Mouse (Mus musculus) kidney, adult 2 months (tissue): ENCODE data around the gene Tnfrsf13c. TPM values are rescaled to one million over a fixed set of nuclear protein-coding genes. Genes with fewer than 3 reads are reported as not detected.
A peak's percentile ranks its signal among the peaks of the same experiment; 100 is the strongest.

ENCODE experiments used
- DNase-seq: peaks from one replicate; pipeline ENCODE4 v3.0.0; 2021
- H3K27ac ChIP-seq: fragments of 200-500 bp; 2 replicates; pipeline ENCODE4 v1.5.1; 2012; ENCODE audit warnings: low read depth, low read length, control low read depth, inconsistent platforms; ENCODE audit not compliant: insufficient read depth
- H3K27me3 ChIP-seq: fragments of 200-500 bp; replicated peaks from 2 replicates; pipeline ENCODE4 v1.6.1; 2012; ENCODE audit warnings: mild to moderate bottlenecking, moderate library complexity, low read length, inconsistent platforms; ENCODE audit not compliant: control insufficient read depth, insufficient read depth
- H3K36me3 ChIP-seq: fragments of 200-500 bp; 2 replicates; pipeline ENCODE4 v1.6.1; 2012; ENCODE audit warnings: mild to moderate bottlenecking, moderate library complexity, low read length, inconsistent platforms; ENCODE audit not compliant: control insufficient read depth, insufficient read depth
- H3K4me1 ChIP-seq: fragments of 200-500 bp; 2 replicates; pipeline ENCODE4 v1.6.1; 2011; ENCODE audit warnings: low read length; ENCODE audit not compliant: control insufficient read depth, insufficient read depth
- H3K4me3 ChIP-seq: fragments of 200-500 bp; 2 replicates; pipeline ENCODE4 v1.5.1; 2011; ENCODE audit warnings: mild to moderate bottlenecking, low read depth, low read length, control low read depth; ENCODE audit not compliant: insufficient read depth
- CTCF ChIP-seq: fragments of 200-500 bp; conservative IDR thresholded peaks from 2 replicates; pipeline ENCODE4 v1.5.1; 2011; ENCODE audit warnings: low read depth, mild to moderate bottlenecking, control low read depth, low read length, moderate library complexity, mixed read lengths; ENCODE audit not compliant: insufficient read depth, insufficient read length
- POLR2A ChIP-seq: fragments of 200-500 bp; IDR thresholded peaks from one replicate; pipeline ENCODE4 v1.6.1; 2011; ENCODE audit warnings: low read depth, low read length, control low read depth
- WGBS: fragments of 180-500 bp; shearing (Covaris S2); methylation state at CpG from one replicate; pipeline ENCODE4 v1.1.7; 2018; 5-methylcytosine and 5-hydroxymethylcytosine counted together
- polyA plus RNA-seq: library from polyadenylated mRNA; depleted of rRNA; stranded (reverse); fragments of >200 nt; gene quantifications from 2 replicates; pipeline ENCODE4 v1.2.3, GENCODE M21; 2012

The Tnfrsf13c gene
- polyA plus RNA-seq, 1 experiment = 3.5 TPM

- WGBS = 74% methylated on average over 3 of the region's 3 CpGs
- H3K27ac ChIP-seq = no peak overlapping the region
- no peaks in the 10 kb centered on the region for H3K27me3 ChIP-seq
- no peaks in the 10 kb centered on the region; the same call in 1 of the 2 replicates for H3K4me1 ChIP-seq
- DNase-seq = no peak
- TF ChIP-seq CTCF (no peak), POLR2A (no peak)
- H3K4me3 ChIP-seq = no peak overlapping the region
- H3K36me3 ChIP-seq = no peaks in the 10 kb centered on the region
These were observed 19.1 kb upstream of the Tnfrsf13c start for GRCm38 (mm10) chr15:82243311-82243710.

GRCm38 (mm10) chr15:82236565-82236964 is 12.4 kb upstream of the Tnfrsf13c start:
- 12% methylated on average over 5 of the region's 5 CpGs for WGBS
- peak; percentile 85 for DNase-seq
- no peak overlapping the region for H3K4me3 ChIP-seq

GRCm38 (mm10) chr15:82235661-82236060 is 11.5 kb upstream of the Tnfrsf13c start:
- 88% methylated on average over 10 of the region's 10 CpGs for WGBS
- H3K36me3 ChIP-seq = no peaks in the 10 kb centered on the region
- H3K4me1 ChIP-seq = no peaks in the 10 kb centered on the region
- no peak for DNase-seq
- H3K4me3 ChIP-seq = no peak overlapping the region
- H3K27me3 ChIP-seq = no peaks in the 10 kb centered on the region
- H3K27ac ChIP-seq = no peak overlapping the region
- TF ChIP-seq POLR2A (no peak), CTCF (no peak)

More at GRCm38 (mm10) chr15:82236565-82236964, 12.4 kb upstream of the Tnfrsf13c start:
- Histone ChIP-seq H3K27me3 (no peaks in the 10 kb centered on the region), H3K4me1 (no peaks in the 10 kb centered on the region), H3K27ac (no peak overlapping the region), H3K36me3 (no peaks in the 10 kb centered on the region)
- TF ChIP-seq CTCF (peak; percentile 98), POLR2A (no peak)

GRCm38 (mm10) chr15:82232651-82233050 is 8.5 kb upstream of the Tnfrsf13c start:
- Histone ChIP-seq H3K27ac (no peak overlapping the region), H3K4me1 (no peaks in the 10 kb centered on the region), H3K27me3 (no peaks in the 10 kb centered on the region), H3K4me3 (no peak overlapping the region), H3K36me3 (no peaks in the 10 kb centered on the region)
- TF ChIP-seq CTCF (no peak), POLR2A (no peak)
- DNase-seq = no peak
- WGBS = 66% methylated on average over 4 of the region's 4 CpGs

GRCm38 (mm10) chr15:82231591-82232378 is 7.6 kb upstream of the Tnfrsf13c start:
- no peaks in the 10 kb centered on the region for H3K4me1 ChIP-seq
- no peaks in the 10 kb centered on the region for H3K36me3 ChIP-seq
- 77% methylated on average over 11 of the region's 11 CpGs for WGBS
- H3K27me3 ChIP-seq = no peaks in the 10 kb centered on the region
- H3K27ac ChIP-seq = no peak overlapping the region
- DNase-seq = no peak
- TF ChIP-seq POLR2A = no peak
- no peak overlapping the region for H3K4me3 ChIP-seq

GRCm38 (mm10) chr15:82231100-82231499 is 6.9 kb upstream of the Tnfrsf13c start:
- 74% methylated on average over 4 of the region's 4 CpGs for WGBS
- no peak overlapping the region for H3K4me3 ChIP-seq
- DNase-seq = no peak
- H3K27me3 ChIP-seq = no peaks in the 10 kb centered on the region
- H3K4me1 ChIP-seq = no peaks in the 10 kb centered on the region
- TF ChIP-seq POLR2A (no peak), CTCF (no peak)
- no peaks in the 10 kb centered on the region for H3K36me3 ChIP-seq
- no peak overlapping the region for H3K27ac ChIP-seq

GRCm38 (mm10) chr15:82230098-82230611 is 6.0 kb upstream of the Tnfrsf13c start:
- 86% methylated on average over 6 of the region's 6 CpGs for WGBS
- TF ChIP-seq CTCF (no peak), POLR2A (no peak)

More at GRCm38 (mm10) chr15:82230098-82230611, 6.0 kb upstream of the Tnfrsf13c start:
- H3K4me1 ChIP-seq = no peaks in the 10 kb centered on the region
- H3K27me3 ChIP-seq = no peaks in the 10 kb centered on the region
- H3K36me3 ChIP-seq = no peaks in the 10 kb centered on the region
- H3K27ac ChIP-seq = no peak overlapping the region
- no peak overlapping the region for H3K4me3 ChIP-seq
- no peak for DNase-seq
